Mouse (Mus musculus): ENCODE data around the gene Gpr84. TPM values are rescaled to one million over a fixed set of nuclear protein-coding genes. Genes with fewer than 3 reads are reported as not detected.

Gpr84 gene
- total and polyA plus RNA-seq, 2 experiments from 2014 or later: 0.29 to 0.33 TPM

GRCm38 (mm10) chr15:103307125-103307524, 3.3 kb downstream of the Gpr84 start:
- TF ChIP-seq CTCF (IDR thresholded peaks at IDR 0.05; ENCODE audit: low read depth): peak; percentile 97
- under 1% methylated on average over 7 of the region's 7 CpGs for WGBS
- H3K4me2 ChIP-seq (ENCODE audit: low read depth): peak overlapping the region; percentile 13; the same call in 1 of the 2 replicates
- H3K36me3 ChIP-seq (ENCODE audit: insufficient read depth): no peaks in the 10 kb centered on the region
- no peaks in the 10 kb centered on the region for H3K27me3 ChIP-seq (ENCODE audit: insufficient read depth, low read length)
- peaks cover 28% of the 10 kb centered on the region for H3K4me1 ChIP-seq (ENCODE audit: insufficient read depth)
- ATAC-seq (no peak), DNase-seq (peak; percentile 96)
- H3K27ac ChIP-seq (ENCODE audit: low read depth, low read length): peak overlapping the region; percentile 99; the same call in 1 of the 2 replicates
- H3K9me3 ChIP-seq (ENCODE audit: low read length): no peaks in the 10 kb centered on the region
- H3K9ac ChIP-seq: peak overlapping the region; percentile 31; the same call in 1 of the 2 replicates
- H3K4me3 ChIP-seq (ENCODE audit: low read depth, low read length): no peak overlapping the region

GRCm38 (mm10) chr15:103305792-103306645, 4.4 kb downstream of the Gpr84 start:
- Histone ChIP-seq H3K27me3 (ENCODE audit: insufficient read depth, low read length) (no peaks in the 10 kb centered on the region), H3K36me3 (ENCODE audit: insufficient read depth) (no peaks in the 10 kb centered on the region), H3K4me1 (ENCODE audit: insufficient read depth) (peaks cover 29% of the 10 kb centered on the region), H3K9me3 (ENCODE audit: low read length) (no peaks in the 10 kb centered on the region), H3K4me2 (ENCODE audit: low read depth) (peak overlapping the region; percentile 85), H3K27ac (ENCODE audit: low read depth, low read length) (peak overlapping the region; percentile 99), H3K4me3 (ENCODE audit: low read depth, low read length) (peak overlapping the region; percentile 52), H3K9ac (peak overlapping the region; percentile 72)
- no peak for TF ChIP-seq CTCF (IDR thresholded peaks at IDR 0.05; ENCODE audit: low read depth)
- no peak for DNase-seq
- ATAC-seq: no peak
- 34% methylated on average over 8 of the region's 8 CpGs for WGBS

GRCm38 (mm10) chr15:103305070-103305678, 5.2 kb downstream of the Gpr84 start:
- H3K27me3 ChIP-seq (ENCODE audit: insufficient read depth, low read length): no peaks in the 10 kb centered on the region
- under 1% methylated on average over 69 of the region's 71 CpGs for WGBS
- DNase-seq: peak; percentile 99
- H3K36me3 ChIP-seq (ENCODE audit: insufficient read depth): no peaks in the 10 kb centered on the region
- H3K9ac ChIP-seq: peak overlapping the region; percentile 79
- H3K4me2 ChIP-seq (ENCODE audit: low read depth): peak overlapping the region; percentile 85
- peak overlapping the region; percentile 52 for H3K4me3 ChIP-seq (ENCODE audit: low read depth, low read length)
- ATAC-seq: peak; percentile 95
- no peaks in the 10 kb centered on the region for H3K9me3 ChIP-seq (ENCODE audit: low read length)
- H3K27ac ChIP-seq (ENCODE audit: low read depth, low read length): peak overlapping the region; percentile 99
- no peak for TF ChIP-seq CTCF (IDR thresholded peaks at IDR 0.05; ENCODE audit: low read depth)
- H3K4me1 ChIP-seq (ENCODE audit: insufficient read depth): peaks cover 38% of the 10 kb centered on the region

DNA sequence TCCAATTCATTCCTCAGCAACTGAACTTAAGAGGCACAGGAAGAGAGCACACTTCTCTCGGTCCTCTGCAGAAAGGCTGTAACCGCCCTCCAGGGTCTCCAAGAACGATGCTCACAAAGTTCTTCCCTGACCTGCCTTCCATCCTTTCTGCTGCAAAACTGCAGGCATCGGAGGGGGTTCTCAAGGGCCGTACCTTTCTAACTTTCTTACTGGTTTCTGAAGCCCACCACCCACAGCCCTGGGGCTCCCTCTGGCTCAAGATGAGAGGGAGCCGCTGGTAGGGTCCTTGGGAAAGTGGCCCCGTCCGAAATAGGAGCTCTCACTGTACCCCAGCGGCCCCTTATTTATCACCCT, 5.8 kb downstream of the Gpr84 start:
- ATAC-seq: peak; percentile 3
- DNase-seq: no peak

GRCm38 (mm10) chr15:103303916-103304615, 6.3 kb downstream of the Gpr84 start:
- H3K4me3 ChIP-seq (ENCODE audit: low read depth, low read length): peak overlapping the region; percentile 52
- ATAC-seq (no peak), DNase-seq (peak; percentile 54)
- H3K36me3 ChIP-seq (ENCODE audit: insufficient read depth): no peaks in the 10 kb centered on the region
- H3K4me1 ChIP-seq (ENCODE audit: insufficient read depth): peaks cover 49% of the 10 kb centered on the region
- H3K27me3 ChIP-seq (ENCODE audit: insufficient read depth, low read length): no peaks in the 10 kb centered on the region
- peak overlapping the region; percentile 85 for H3K4me2 ChIP-seq (ENCODE audit: low read depth)
- no peak for TF ChIP-seq CTCF (IDR thresholded peaks at IDR 0.05; ENCODE audit: low read depth)
- peak overlapping the region; percentile 79 for H3K9ac ChIP-seq
- peak overlapping the region; percentile 99 for H3K27ac ChIP-seq (ENCODE audit: low read depth, low read length)
- WGBS: 11% methylated on average over 8 of the region's 8 CpGs
- H3K9me3 ChIP-seq (ENCODE audit: low read length): no peaks in the 10 kb centered on the region

More for the DNA sequence above, 5.8 kb downstream of the Gpr84 start:
- under 1% methylated on average over 9 of the region's 9 CpGs for WGBS
- H3K4me3 ChIP-seq (ENCODE audit: low read depth, low read length): peak overlapping the region; percentile 52
- no peaks in the 10 kb centered on the region for H3K9me3 ChIP-seq (ENCODE audit: low read length)
- H3K4me2 ChIP-seq (ENCODE audit: low read depth): peak overlapping the region; percentile 85
- no peaks in the 10 kb centered on the region for H3K27me3 ChIP-seq (ENCODE audit: insufficient read depth, low read length)
- peaks cover 43% of the 10 kb centered on the region for H3K4me1 ChIP-seq (ENCODE audit: insufficient read depth)
- no peak for TF ChIP-seq CTCF (IDR thresholded peaks at IDR 0.05; ENCODE audit: low read depth)
- H3K9ac ChIP-seq: peak overlapping the region; percentile 79
- no peaks in the 10 kb centered on the region for H3K36me3 ChIP-seq (ENCODE audit: insufficient read depth)
- peak overlapping the region; percentile 99 for H3K27ac ChIP-seq (ENCODE audit: low read depth, low read length)

GRCm38 (mm10) chr15:103302341-103303021, 7.9 kb downstream of the Gpr84 start:
- no peak for TF ChIP-seq CTCF (IDR thresholded peaks at IDR 0.05; ENCODE audit: low read depth)
- H3K4me3 ChIP-seq (ENCODE audit: low read depth, low read length): no peak overlapping the region
- no peak overlapping the region for H3K9ac ChIP-seq
- no peak overlapping the region for H3K4me2 ChIP-seq (ENCODE audit: low read depth)
- WGBS: 53% methylated on average over 6 of the region's 6 CpGs
- DNase-seq: no peak
- peak overlapping the region; percentile 47; the same call in 1 of the 2 replicates for H3K27ac ChIP-seq (ENCODE audit: low read depth, low read length)
- H3K9me3 ChIP-seq (ENCODE audit: low read length): no peaks in the 10 kb centered on the region
- H3K27me3 ChIP-seq (ENCODE audit: insufficient read depth, low read length): no peaks in the 10 kb centered on the region
- ATAC-seq: no peak
- peaks cover 50% of the 10 kb centered on the region for H3K4me1 ChIP-seq (ENCODE audit: insufficient read depth)
- H3K36me3 ChIP-seq (ENCODE audit: insufficient read depth): 0 out of 2 replicates have a peak, but pooled peaks cover 3% of the 10 kb centered on the region

Measured in forebrain, postnatal 0 days (tissue).